Mouse (Mus musculus) bone marrow, adult 2 months (tissue): Measurements from ENCODE around the gene Rptn.

Experiments used
- CTCF ChIP-seq: fragments of 200-500 bp; IDR thresholded peaks from 2 replicates; pipeline ENCODE4 v1.5.1; 2011; ENCODE audit warnings: low read length, control low read depth; ENCODE audit not compliant: control insufficient read depth, insufficient read depth
- POLR2A ChIP-seq: fragments of 200-500 bp; IDR thresholded peaks from 2 replicates; pipeline ENCODE4 v1.6.1; 2011; ENCODE audit warnings: low read depth, mild to moderate bottlenecking, control low read depth, low read length, borderline replicate concordance; ENCODE audit not compliant: control insufficient read depth

GRCm38 (mm10) chr3:93373416-93373815 lies 20.1 kb upstream of the Rptn start:
- TF ChIP-seq CTCF (no peak), POLR2A (no peak)
